Mouse (Mus musculus): Measurements from ENCODE around the gene Pkn3.

Pkn3 gene

GRCm38 (mm10) chr2:30063791-30064190, 13.7 kb upstream of the Pkn3 start:
- DNase-seq, result no peak

DNA sequence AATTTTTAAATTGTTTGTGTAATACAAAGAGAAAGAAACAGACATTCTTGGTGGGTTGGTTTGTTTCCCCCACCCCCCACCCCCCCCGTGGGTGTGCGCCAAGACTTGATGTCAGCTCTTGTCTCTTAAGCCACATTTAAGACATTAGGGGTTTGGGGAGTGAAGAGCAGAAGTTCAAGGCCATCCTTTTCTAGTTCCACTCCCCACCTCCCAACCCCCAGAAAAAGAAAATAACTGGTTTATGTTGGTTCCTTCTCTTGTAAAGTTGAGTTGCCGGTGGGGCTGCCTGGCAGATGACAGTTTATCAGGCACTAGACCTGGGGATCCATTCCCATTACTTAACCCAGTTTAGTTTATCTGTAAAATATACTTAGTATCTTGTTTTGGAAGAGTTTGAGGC, 13.2 kb upstream of the Pkn3 start:
- DNase-seq, result no peak

- DNase-seq, result peak; percentile 96
Measured at GRCm38 (mm10) chr2:30066046-30066901, 11.2 kb upstream of the Pkn3 start.

DNA sequence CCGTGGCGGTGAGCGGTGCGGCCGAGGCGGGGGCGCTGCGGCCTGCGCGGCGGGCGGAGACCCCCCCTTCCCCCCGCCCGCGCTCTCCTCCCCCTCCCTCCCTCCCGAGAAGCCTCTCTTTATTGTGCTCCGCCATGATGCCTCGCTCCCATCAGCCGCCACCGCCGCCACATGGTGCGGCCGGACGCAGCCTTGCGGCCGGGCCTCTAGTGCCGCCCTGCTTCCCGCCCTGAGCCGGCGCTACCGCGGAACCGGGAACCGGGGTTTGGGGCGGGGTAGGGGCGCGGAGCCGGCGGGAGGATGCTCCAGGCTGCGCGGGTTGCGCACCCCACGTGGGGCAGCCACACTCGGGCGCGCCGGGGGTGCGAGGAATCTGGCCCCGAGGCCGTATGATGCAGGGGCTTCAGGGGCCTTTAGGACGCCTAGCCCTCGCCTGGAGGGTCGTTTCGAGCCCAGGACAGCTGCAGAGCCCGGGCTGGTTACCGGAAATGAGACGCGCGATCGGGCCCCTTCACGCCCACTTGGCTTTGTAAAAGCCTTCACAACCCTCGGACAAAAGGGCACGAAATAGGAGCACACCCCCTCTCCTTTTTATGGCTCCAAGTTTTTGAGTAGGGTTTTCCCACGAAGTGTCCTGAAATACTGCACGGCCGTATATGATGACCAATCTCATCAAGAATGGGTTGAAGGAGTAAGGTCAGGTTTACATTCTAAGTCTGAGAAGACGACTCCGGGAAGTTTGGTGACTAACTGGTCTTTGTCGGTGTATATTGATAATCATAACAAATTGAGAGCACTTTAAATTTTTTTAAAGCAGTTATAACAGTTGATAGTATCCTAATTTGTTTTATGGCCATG, 10.2 kb upstream of the Pkn3 start:
- DNase-seq, result no peak

- no peak for DNase-seq
Measured at GRCm38 (mm10) chr2:30067962-30068361, 9.5 kb upstream of the Pkn3 start.

DNA sequence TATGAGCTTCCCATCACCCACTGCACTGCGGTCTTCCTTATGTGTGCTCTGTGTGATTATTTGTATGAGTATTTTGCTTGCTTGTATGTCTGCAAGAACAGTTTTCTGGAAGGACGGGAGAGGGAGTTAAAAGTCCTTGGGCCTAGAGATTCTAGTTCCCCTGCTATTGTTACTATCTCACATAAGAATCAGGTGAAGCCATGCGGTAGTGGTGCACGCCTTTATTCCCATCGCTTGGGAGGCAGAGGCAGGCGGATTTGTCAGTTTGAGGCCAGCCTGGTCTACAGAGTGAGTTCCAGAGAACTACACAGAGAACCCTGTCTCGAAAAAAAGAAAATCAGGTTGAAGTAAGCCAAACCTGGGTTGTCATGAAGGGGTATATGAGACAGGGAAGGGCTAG, 4.6 kb upstream of the Pkn3 start:
- no peak for DNase-seq

DNA sequence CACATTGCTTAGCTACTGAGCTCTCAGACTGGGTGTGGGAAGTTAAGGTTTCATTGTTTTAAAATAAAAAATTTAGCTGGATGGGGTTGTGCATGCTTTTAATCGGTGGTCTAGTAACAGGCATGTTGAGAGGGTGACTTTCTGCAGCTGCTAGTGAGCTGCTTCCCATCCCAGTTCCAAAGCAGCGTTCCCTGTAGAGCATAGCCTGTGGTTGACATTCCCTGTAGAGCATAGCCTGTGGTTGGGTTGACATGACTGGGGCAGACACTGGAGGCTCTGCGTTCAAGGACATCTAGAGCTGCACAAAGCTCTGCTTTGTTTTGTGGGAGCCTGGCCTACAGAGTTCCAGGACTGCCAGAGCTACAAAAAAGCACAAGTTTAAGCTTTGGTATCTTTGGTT, 4.2 kb upstream of the Pkn3 start:
- DNase-seq, result no peak

DNA sequence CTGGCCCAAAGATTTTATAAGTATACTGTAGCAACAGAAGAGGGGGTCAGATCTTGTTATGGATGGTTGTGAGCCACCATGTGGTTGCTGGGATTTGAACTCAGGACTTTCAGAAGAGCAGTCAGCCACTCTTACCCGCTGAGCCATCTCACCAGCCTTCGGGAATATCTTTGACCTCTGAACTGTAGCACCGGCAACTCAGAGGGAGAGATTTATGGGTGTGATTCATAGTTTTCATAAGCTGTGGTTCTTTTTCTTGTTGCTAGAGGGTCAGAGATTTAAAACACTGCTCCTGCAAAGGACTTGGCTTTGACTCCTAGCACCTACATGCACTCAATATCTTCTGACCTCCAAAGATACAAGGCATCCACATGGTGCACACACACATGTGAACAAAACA, 1.9 kb upstream of the Pkn3 start:
- DNase-seq, result no peak

DNA sequence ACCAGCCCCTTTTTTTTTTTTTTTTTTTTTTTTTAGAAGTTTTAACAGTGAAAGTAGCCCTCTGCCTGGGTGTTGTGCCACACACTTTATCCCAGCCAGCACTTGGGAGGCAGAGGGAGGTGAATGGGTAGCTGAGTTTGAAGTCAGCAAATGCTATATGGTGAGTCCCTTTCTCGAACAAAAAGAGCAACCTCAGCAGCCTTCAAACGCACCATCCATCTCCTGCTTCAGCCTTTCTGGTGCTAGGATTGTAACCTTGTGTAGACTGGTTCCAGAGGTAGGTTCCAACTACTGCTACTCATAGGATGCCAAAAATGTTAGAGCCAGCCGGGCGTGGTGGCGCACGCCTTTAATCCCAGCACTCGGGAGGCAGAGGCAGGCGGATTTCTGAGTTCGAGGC, 1.0 kb upstream of the Pkn3 start:
- DNase-seq, result no peak

DNA sequence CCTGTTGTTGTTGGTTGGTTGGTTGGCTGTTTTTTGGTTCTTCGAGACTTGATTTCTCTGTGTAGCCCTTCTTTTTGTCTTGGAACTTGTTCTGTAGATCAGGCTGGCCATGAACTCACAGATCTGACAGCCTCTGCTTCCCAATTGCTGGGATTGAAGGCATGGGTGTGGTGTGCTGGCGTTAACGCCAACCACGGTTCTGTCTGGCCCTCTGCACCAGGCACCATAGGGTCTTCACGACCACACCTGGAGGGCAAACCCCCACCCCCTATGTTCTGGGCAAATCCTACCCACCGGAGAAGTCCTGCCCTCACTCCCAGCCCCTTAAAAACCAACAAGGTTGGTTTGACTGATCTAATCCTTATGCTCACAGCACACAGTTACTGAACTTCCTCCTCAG, 525 bp upstream of the Pkn3 start:
- no peak for DNase-seq

GRCm38 (mm10) chr2:30078349-30078712, 847 bp downstream of the Pkn3 start:
- no peak for DNase-seq

GRCm38 (mm10) chr2:30078760-30079159, 1.3 kb downstream of the Pkn3 start:
- DNase-seq, result no peak

- no peak for DNase-seq
Measured at GRCm38 (mm10) chr2:30080181-30080800, 2.8 kb downstream of the Pkn3 start.

- no peak for DNase-seq
Measured at GRCm38 (mm10) chr2:30084113-30084512, 6.6 kb downstream of the Pkn3 start.

- DNase-seq, result no peak
Measured at GRCm38 (mm10) chr2:30084632-30085031, 7.1 kb downstream of the Pkn3 start.

GRCm38 (mm10) chr2:30087310-30087709, 9.8 kb downstream of the Pkn3 start:
- DNase-seq, result no peak

- DNase-seq, result no peak
Measured at GRCm38 (mm10) chr2:30091521-30091920, 14.0 kb downstream of the Pkn3 start.

DNA sequence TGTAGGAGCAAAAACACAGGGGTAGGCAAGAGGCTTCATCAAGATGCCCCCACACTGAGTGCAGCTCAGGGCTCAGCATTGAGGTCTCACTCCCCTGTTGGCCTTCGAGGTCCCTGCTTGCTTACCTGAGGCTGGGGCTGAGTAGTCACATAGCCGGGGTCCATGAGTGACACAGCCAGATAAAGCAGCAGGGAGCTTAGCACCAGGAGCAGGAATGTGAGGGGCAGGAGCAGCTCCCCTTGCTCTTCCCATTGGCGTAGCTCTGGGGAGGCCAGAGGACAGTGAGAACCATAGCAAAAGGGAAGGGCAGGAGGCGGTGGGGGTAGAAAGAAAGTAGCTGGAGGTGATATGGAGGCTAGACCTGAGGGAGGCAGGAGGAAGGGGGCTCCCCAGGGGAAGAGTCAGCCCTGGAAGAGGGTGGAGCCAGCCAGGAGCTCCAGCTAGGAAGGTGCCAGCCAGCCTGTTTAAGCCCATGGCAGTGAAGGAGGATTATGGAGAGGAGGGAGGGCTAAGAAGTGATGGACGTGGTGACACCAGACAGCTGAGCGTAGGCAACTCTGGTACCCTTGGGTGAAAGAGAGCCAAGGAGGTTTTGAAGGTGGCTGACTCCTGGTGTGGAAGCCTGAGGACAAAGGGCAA, 14.9 kb downstream of the Pkn3 start:
- no peak for DNase-seq

GRCm38 (mm10) chr2:30093471-30094207, 16.2 kb downstream of the Pkn3 start, which contains the start of gene Zdhhc12:
TSS of gene Zdhhc12 (minus strand) at chr2:30093648.
- peak; percentile 97 for DNase-seq

DNA sequence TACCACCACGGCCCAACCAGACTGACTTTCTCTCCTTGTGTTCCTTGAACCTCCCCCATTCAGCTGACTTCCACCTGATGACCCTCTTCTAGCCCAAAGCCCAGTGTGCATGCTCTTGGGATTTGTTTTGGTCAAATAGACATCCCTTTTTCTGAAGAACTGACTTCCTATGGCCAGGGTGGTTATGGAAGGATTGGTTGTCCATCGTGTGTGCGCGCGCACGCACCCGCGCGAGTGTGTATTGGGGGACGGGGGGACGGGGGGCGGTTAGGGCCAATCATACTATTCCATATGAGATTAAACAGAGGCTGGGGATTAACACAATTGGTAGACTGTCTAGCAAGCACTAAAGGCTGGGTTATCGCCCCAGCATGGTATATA, 16.7 kb downstream of the Pkn3 start:
- no peak for DNase-seq

DNA sequence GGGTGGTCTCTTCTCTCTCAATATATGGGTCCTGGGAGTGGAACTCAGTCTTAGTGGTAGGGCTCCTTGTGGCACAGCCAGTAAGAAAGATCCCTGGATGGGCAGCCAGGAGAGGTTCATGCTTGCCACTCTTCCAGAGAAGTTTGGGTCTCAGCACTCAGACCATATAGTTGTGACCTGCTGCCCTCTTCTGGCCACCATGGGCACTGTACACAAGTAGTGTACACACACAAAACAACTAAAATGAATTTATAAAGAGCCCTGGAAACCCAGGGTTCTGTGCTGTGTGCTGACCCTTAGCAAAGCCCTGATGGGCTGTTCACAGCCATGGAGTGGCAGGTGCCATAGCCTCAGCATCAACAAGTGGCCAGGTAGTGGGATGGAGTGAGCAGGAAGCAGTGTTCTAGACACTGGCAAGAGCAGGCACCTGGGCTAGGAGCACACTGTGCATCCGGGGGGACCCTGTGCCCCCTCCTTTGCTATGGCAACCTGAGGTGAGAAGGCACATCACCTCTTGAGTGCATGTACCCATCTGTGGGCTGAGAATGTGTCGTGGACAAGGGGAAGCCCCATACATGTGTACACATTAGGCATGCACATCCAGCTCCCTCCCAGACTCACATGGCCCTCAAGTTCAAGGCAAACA, 18.5 kb downstream of the Pkn3 start:
- DNase-seq, result no peak

- no peak for DNase-seq
Measured at GRCm38 (mm10) chr2:30100214-30100613, 22.7 kb downstream of the Pkn3 start.

Measured in layer of hippocampus, adult 9-11 months (tissue).